Mouse (Mus musculus): ENCODE results near the gene Rnf185. TPM values are rescaled to one million over a fixed set of nuclear protein-coding genes. Genes with fewer than 3 reads are reported as not detected.

Rnf185 gene
- total RNA-seq (2021) = 10 to 100 TPM; 20.2 to 23.1 TPM
- long read RNA-seq, experiment 1, transcript Rnf185-202 (7 exons, 2,787 nt) = major isoform, 14 of 19 reads
- long read RNA-seq, experiment 1, partial matches to known transcripts = 1 of 19 reads
- long read RNA-seq, experiment 1, other reads (novel, unspliced or antisense) = 3 of 19 reads
- long read RNA-seq, experiment 2, transcript Rnf185-202 (7 exons, 2,787 nt) = major isoform, 5 of 6 reads
- long read RNA-seq, experiment 2, partial matches to known transcripts = 0 of 6 reads
- long read RNA-seq, experiment 2, other reads (novel, unspliced or antisense) = 1 of 6 reads

GRCm38 (mm10) chr11:3452167-3452639 lies at the start of gene Rnf185:
Gene Rnf185 (minus strand): TSS chr11:3452363.
- DNase-seq = peak; percentile 93 to 98

- no peak for DNase-seq
Measured at GRCm38 (mm10) chr11:3497296-3497695, 45.1 kb upstream of the Rnf185 start.

- DNase-seq = no peak
Measured at GRCm38 (mm10) chr11:3496756-3497155, 44.6 kb upstream of the Rnf185 start.

- DNase-seq = no peak
Measured at GRCm38 (mm10) chr11:3495496-3495895, 43.3 kb upstream of the Rnf185 start.

GRCm38 (mm10) chr11:3494857-3495256 lies 42.7 kb upstream of the Rnf185 start:
- no peak for DNase-seq

DNA sequence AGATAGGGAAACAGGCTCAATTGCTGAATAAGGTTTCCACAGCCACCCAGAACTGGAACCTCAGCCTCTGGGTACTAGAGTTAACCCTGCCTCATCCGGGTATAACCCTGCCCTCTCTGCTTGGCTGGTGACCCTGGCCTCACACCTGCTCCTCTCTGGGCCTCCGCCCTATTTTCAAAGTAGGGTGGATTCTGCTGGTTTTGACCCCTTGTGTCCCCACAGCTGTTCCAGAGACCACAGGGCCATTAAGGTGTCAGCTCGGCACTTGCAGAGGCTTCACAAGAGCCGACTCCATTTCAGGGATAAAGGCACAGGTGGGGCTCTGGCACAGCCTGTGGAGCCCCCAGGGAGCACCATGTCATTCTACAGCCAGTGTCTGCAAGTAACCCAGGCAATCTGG lies 40.6 kb upstream of the Rnf185 start:
- no peak for DNase-seq

DNA sequence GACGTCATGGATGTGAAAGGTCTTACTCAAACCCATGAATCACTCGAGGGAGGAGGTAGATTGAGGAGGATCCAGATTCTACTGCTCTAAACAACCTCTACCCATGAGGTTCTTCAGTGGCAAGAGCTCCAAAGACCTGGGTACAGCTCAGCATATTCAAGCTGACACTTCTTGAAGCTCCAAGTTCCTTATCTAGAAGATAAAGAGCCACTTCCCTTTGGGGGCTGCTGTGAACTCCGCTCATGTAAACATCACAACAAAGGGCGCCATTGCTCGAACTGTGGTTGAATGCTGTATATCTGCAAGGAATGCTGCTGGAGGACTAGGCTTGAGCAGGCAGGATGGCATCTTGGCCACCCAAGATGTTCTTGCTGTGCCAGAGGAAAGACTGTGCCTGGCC lies 36.9 kb upstream of the Rnf185 start:
- DNase-seq = no peak

- DNase-seq = no peak
Measured at GRCm38 (mm10) chr11:3487952-3488570, 35.9 kb upstream of the Rnf185 start, which contains the start of gene Pla2g3. Gene Pla2g3 (plus strand): TSS chr11:3488284.

- no peak for DNase-seq
Measured at GRCm38 (mm10) chr11:3486349-3486748, 34.2 kb upstream of the Rnf185 start.

DNA sequence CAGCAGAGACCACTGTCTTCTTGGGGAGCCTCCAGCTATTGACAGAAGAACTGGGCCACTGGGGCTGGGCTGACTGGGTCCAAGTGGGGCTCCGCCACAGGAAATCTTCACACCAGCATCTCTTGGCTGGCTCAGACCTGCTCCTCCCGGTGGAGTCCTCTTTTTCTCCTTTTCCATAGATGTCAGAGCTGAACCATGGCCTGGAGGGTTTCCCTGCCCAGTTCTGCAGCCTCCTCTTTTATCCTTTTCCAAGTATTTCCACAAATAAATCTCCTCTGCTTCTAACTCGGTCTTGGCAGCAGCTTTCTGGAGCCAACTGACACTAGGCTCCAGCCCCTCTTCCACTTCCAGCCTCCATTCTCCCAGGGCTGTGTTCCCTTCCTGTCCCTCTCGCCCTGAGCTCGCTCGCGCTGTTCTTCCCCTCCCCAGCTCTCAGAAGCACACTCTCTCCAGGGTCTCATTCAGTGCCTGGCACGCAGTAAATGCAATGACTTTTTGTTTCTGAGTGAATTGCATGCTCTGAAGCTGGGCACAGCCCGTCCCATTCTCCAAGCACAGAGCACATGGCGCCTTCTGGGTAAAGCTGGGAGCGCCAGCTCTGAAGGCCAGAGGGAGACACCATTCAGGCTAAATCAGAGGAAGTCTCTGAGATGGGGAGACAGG lies 31.9 kb upstream of the Rnf185 start:
- no peak for DNase-seq

DNA sequence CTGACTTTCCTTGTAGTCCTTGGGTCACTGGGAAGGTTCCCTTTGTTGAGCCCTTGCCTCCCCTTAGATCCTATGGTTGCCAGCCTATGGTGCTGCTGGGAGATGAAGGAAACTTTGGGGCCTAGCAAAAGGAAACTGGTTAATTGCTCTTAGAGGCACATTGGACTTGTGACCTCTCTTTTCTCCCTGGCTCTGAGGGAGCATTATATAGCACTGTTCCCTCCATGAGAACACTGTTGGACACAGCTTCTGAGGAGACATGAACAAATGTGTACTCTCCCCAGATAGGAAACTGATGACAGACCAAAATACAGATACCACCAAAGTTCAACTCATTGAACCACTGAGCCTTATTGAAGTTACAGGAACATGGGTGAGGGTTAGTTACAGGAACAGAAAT lies 23.3 kb upstream of the Rnf185 start:
- no peak for DNase-seq

DNA sequence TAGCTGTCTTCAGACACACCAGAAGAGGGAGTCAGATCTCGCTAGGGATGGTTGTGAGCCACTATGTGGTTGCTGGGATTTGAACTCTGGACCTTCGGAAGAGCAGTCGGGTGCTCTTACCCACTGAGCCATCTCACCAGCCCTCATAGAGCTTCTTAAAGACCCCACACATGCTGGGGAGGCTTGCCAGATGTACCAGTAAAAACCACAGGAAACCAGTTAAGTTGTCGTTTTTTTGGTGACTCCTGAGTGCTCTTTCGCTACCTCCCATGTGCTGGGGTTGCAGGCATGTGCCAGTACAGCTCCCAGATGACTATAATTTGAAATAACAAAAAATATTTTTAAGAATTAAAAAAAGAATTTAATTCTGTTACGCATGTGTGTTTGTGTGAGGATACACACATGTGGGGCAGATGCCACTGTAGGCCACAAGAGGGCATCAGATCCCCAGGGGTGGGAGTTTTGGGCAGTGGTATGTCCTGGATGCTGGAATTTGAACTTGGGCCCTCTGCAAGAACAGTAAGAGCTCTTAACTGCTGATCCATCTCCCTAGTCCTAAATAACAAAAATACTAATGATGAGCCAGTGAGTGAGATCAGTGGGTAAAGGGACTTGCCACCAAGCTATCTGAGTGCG lies 22.4 kb upstream of the Rnf185 start:
- peak in 1 of 2 experiments; percentile 47 for DNase-seq

GRCm38 (mm10) chr11:3472484-3472883 lies 20.3 kb upstream of the Rnf185 start:
- DNase-seq = peak; percentile 84 to 94

DNA sequence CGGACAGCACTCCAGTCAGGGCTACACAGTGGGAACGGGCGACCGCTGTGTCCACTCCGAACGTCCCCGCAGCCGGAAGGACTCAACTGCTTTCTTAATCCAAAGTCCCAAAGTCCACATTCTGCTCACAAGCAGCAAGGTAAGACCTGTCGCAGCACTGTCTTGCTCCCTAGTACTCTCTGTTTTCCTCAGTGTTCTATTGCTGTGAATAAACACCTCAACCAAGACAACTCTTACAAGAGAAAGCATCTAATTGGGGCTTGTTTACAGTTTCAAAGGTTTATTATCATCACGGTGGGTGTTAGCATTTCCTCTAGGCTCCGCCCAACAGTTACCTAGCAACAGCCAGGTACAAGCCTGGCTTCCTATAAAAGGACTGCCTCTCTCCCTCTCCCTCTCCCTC lies 19.3 kb upstream of the Rnf185 start:
- no peak for DNase-seq

- no peak for DNase-seq
Measured at GRCm38 (mm10) chr11:3462846-3463245, 10.7 kb upstream of the Rnf185 start.

DNA sequence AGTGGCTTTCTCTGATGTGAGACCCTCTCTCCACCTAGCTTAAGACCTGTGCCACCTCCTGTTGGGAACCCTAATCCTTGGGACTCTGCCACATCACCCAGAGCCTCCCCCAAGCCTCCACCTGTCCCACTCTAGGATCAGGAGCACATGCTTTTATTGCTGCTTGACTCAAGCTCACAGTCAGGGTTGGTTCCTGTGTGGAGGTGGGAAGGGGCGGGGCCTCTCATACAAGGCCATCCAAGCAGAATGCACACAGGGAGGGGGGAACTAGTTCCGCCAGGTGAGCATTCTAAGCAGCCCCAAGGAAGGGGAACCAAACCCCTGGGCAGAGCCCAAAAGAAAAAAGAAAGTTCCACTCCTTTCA lies 6.9 kb upstream of the Rnf185 start:
- no peak for DNase-seq

DNA sequence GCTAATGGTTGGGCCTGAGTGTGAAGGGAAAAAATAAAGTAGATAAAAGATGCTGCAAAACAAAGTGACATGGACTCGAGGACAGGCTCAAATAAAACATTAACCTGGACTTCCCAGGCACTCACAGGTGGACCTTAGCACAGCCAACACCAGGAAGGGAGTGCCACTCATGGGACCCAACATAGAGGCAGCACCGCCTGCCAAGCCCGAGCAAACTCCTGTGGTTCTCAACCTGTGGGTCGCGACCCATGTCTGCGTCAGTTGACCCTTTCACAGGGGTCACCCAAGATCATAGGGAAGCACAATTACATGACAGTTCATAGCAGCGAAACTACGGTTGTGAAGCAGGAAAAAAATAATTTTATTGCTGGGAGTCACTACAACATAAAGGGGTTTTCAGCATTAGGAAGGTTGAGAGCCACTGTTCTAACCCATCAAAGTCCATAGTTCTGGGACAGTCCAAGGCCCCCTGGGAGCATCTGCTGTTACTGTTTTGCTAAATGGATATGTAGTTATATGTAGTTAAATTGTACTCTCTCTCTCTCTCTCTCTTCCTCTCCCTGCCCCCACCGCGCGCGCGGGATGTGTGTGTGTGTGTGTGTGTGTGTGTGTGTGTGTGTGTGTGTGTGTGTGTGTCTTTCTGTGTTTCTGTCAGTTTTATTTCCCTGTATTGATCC lies 6.4 kb upstream of the Rnf185 start:
- no peak for DNase-seq

DNA sequence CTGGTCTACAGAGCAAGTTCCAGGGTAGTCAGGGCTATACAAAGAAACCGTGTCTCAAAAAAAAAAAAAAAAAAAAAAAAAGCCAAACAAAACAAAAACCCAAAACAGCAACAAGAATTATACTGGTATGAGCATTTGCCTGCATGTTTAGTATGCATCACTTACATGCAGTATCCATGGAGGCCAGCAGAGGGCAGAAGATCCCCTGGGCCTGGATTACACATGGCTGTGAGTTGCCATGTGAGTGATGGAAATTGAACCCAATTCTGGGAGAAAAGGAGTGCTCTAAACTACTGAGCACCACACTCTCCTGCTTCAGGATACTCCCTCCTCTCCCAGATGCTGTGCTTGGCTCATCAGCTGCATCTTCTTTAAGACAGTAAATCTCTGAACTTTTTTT lies 4.2 kb upstream of the Rnf185 start:
- peak; percentile 45 to 82 for DNase-seq

DNA sequence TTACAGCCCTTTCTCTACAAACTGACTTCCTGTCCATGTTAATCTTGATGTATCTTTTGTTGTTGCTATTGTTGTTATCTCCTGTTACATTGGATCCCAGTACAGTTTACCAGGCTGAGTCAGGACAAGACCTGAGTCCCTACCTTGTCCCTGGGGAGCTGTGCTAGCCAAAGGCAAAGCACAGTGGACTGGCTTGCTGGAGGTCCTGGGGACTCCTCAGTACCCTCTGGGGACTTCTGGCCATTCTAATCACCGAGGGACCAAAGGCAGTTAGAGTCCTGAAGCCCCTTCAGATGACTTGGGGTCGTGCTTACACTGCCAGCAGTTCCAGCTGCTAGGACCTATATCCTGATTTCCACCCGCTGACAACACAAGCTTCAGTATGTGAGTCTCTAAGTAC lies 2.3 kb upstream of the Rnf185 start:
- DNase-seq = no peak

GRCm38 (mm10) chr11:3453467-3453866 lies 1.3 kb upstream of the Rnf185 start:
- no peak for DNase-seq

- no peak for DNase-seq
Measured at GRCm38 (mm10) chr11:3452769-3453168, 606 bp upstream of the Rnf185 start.

DNA sequence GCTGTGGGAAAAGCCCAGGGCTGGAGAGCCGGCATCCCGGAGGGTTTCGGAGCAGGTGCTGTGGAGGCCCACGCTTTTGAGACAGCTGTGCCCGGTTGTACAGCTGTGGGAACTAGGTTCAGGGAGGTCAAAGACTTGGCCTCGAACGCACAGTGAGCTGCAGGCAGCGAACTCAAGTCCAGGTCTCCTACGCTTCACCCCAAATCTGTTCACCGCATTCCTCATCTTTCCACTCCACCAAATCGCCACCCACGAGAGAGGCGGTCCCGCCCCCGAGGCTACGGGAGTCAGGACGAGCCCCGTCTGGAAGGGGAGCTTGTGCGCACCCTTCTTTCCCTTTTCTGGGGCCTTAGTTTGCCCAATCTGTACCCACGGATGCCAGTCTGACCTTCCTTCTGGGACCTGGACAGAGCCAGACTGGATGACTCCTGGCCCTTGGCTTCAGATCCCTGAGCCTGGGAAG lies 431 bp downstream of the Rnf185 start:
- no peak for DNase-seq
